Mouse (Mus musculus) hindbrain, embryonic 10.5 days (tissue): ENCODE measurements around the gene Nus1. TPM values are rescaled to one million over a fixed set of nuclear protein-coding genes. Genes with fewer than 3 reads are reported as not detected.

Source experiments
- DNase-seq: peaks from one replicate; pipeline ENCODE4 v3.0.0-alpha.2; 2017; ENCODE audit warnings: low spot score
- H3K27ac ChIP-seq: fragments of 300-500 bp; sonication (generic); 2 replicates; pipeline ENCODE4 v1.5.1; 2016; ENCODE audit warnings: mild to moderate bottlenecking, moderate library complexity
- H3K27me3 ChIP-seq: fragments of 300-500 bp; sonication (generic); 2 replicates; pipeline ENCODE4 v1.6.1; 2016; ENCODE audit warnings: mild to moderate bottlenecking; ENCODE audit not compliant: poor library complexity, insufficient read depth, severe bottlenecking
- H3K36me3 ChIP-seq: fragments of 300-500 bp; sonication (generic); 2 replicates; pipeline ENCODE4 v1.6.1; 2016; ENCODE audit warnings: mild to moderate bottlenecking, moderate library complexity
- H3K4me1 ChIP-seq: fragments of 300-500 bp; sonication (generic); replicated peaks from 2 replicates; pipeline ENCODE4 v1.6.1; 2016; ENCODE audit warnings: mild to moderate bottlenecking
- H3K4me3 ChIP-seq: fragments of 300-500 bp; sonication (generic); 2 replicates; pipeline ENCODE4 v1.5.1; 2016; ENCODE audit warnings: mild to moderate bottlenecking, moderate library complexity
- H3K9me3 ChIP-seq: fragments of 300-500 bp; sonication (generic); 2 replicates; pipeline ENCODE4 v1.6.1; 2016; ENCODE audit warnings: mild to moderate bottlenecking, moderate library complexity
- WGBS: fragments of 180-500 bp; shearing (Covaris S2); methylation state at CpG from one replicate; pipeline ENCODE4 v1.1.7; 2016; 5-methylcytosine and 5-hydroxymethylcytosine counted together
- polyA plus RNA-seq: library from polyadenylated mRNA; unstranded; fragments of >200 nt; fragmentation: Nextera tagmentation; extraction: Ambion mirVana; gene quantifications from 2 replicates; pipeline ENCODE4 v1.2.1, GENCODE M21; 2016

Nus1 gene
- polyA plus RNA-seq, 1 experiment from 2014 or later = 11.0 TPM

GRCm38 (mm10) chr10:52420526-52420925 is 3.2 kb downstream of the Nus1 start:
- Histone ChIP-seq H3K4me3 (no peak overlapping the region), H3K36me3 (peaks cover 7% of the 10 kb centered on the region; the same call in 1 of the 2 replicates), H3K9me3 (no peaks in the 10 kb centered on the region), H3K27ac (no peak overlapping the region), H3K4me1 (peaks cover 17% of the 10 kb centered on the region), H3K27me3 (no peaks in the 10 kb centered on the region)
- DNase-seq = no peak
- 91% methylated on average over 1 of the region's 1 CpGs for WGBS

DNA sequence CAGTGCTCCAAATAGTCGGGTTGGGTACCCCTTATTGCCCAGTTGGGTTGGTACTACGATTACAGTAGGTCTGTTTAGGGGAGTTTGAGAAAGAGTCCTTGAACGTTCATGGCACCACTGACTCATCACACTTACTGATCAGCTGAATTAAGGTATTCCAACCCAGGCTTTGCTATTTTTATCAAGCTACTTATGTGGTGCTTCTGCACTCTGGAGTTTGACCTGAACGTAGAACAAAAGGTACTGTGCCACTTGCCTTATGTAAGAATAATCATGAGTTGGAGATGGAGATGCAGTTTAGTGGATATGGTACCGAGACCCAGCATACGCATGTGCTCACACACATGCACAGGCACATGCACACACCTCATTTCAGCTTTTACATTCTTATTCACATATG is 4.4 kb downstream of the Nus1 start:
- DNase-seq = no peak
- H3K27ac ChIP-seq = no peak overlapping the region
- H3K4me3 ChIP-seq = no peak overlapping the region
- H3K36me3 ChIP-seq = peaks cover 7% of the 10 kb centered on the region; the same call in 1 of the 2 replicates
- H3K4me1 ChIP-seq = peaks cover 16% of the 10 kb centered on the region
- no peaks in the 10 kb centered on the region for H3K9me3 ChIP-seq
- no peaks in the 10 kb centered on the region for H3K27me3 ChIP-seq
- 94% methylated on average over 6 of the region's 6 CpGs for WGBS

- 86% methylated on average over 2 of the region's 2 CpGs for WGBS
- no peak for DNase-seq
Observed at GRCm38 (mm10) chr10:52423097-52423496, 5.8 kb downstream of the Nus1 start.

GRCm38 (mm10) chr10:52426314-52426980 is 9.1 kb downstream of the Nus1 start:
- H3K36me3 ChIP-seq = peaks cover 22% of the 10 kb centered on the region
- H3K27me3 ChIP-seq = no peaks in the 10 kb centered on the region
- DNase-seq = no peak
- no peak overlapping the region for H3K27ac ChIP-seq
- 91% methylated on average over 7 of the region's 7 CpGs for WGBS
- no peaks in the 10 kb centered on the region for H3K9me3 ChIP-seq
- no peak overlapping the region for H3K4me3 ChIP-seq
- peaks cover 5% of the 10 kb centered on the region; the same call in 1 of the 2 replicates for H3K4me1 ChIP-seq

More at GRCm38 (mm10) chr10:52423097-52423496, 5.8 kb downstream of the Nus1 start:
- peaks cover 7% of the 10 kb centered on the region; the same call in 1 of the 2 replicates for H3K36me3 ChIP-seq
- H3K9me3 ChIP-seq = no peaks in the 10 kb centered on the region
- no peaks in the 10 kb centered on the region for H3K27me3 ChIP-seq
- no peak overlapping the region for H3K27ac ChIP-seq
- H3K4me3 ChIP-seq = no peak overlapping the region
- H3K4me1 ChIP-seq = peaks cover 18% of the 10 kb centered on the region

DNA sequence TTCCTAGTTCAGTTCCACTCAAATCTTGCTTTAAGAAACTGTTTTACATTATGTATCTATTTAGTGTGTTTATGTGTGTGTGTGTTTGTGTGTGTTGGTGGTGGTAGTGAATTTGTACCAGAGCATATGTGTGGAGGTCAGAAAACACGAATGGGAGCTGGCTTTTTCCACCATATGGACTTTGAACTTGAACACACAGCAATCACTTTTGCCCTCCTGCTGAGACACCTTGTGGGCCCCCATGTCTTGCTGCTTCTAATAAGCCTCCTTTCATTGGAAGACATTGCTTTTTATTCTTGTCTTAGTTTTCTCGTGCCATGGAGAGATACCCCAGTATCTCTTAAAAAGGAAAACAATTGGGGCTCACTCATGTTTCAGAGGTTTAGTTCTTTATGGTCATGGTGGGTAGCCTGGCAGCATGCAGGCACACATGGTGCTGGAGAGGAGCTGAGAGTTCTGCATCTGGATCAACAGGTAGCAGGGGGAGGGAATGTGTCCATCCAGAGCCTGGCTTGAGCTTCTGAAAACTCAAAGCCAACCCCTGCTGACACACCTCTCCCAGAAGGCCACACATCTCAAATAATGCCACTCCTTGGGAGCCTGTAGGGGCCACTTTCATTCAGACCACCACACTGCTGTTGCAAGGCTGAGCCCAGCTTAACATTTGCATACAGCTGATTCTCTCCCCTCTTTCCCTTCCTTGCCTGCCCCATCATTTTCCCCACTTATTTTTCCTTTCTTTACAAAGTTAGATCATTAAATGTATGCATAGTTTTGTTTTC is 10.5 kb downstream of the Nus1 start:
- Histone ChIP-seq H3K36me3 (peaks cover 35% of the 10 kb centered on the region), H3K27ac (no peak overlapping the region), H3K27me3 (no peaks in the 10 kb centered on the region), H3K9me3 (no peaks in the 10 kb centered on the region), H3K4me1 (peaks cover 5% of the 10 kb centered on the region; the same call in 1 of the 2 replicates), H3K4me3 (no peak overlapping the region)
- WGBS = 43% methylated on average over 2 of the region's 2 CpGs
- DNase-seq = no peak

DNA sequence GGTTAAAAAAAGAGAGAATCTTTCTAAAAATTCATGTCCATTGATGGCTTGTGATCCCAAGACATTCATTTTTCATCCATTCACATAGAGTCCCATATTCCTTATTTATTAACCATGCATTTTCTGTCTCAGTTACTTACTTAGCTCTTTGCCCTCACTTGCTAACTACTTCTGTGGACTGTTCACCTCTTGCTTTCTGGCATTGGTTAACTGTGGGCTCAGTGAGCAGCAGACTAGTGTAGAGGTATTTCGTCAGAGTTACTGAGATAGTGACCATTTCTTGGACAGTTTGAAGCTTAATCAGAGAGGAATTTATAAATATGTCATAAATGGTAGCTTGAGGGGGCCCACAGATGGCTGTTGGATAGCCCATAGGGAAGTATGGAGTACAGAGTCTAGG is 13.6 kb downstream of the Nus1 start:
- peaks cover 5% of the 10 kb centered on the region; the same call in 1 of the 2 replicates for H3K4me1 ChIP-seq
- H3K27me3 ChIP-seq = no peaks in the 10 kb centered on the region
- no peaks in the 10 kb centered on the region for H3K9me3 ChIP-seq
- WGBS = 95% methylated on average over 1 of the region's 1 CpGs
- H3K36me3 ChIP-seq = peaks cover 67% of the 10 kb centered on the region
- no peak overlapping the region for H3K27ac ChIP-seq
- no peak overlapping the region for H3K4me3 ChIP-seq
- no peak for DNase-seq

GRCm38 (mm10) chr10:52434836-52435235 is 17.5 kb downstream of the Nus1 start:
- Histone ChIP-seq H3K36me3 (peaks cover 90% of the 10 kb centered on the region), H3K4me1 (no peaks in the 10 kb centered on the region), H3K4me3 (no peak overlapping the region), H3K27me3 (no peaks in the 10 kb centered on the region), H3K9me3 (no peaks in the 10 kb centered on the region), H3K27ac (no peak overlapping the region)
- DNase-seq = no peak
- 97% methylated on average over 8 of the region's 8 CpGs for WGBS

DNA sequence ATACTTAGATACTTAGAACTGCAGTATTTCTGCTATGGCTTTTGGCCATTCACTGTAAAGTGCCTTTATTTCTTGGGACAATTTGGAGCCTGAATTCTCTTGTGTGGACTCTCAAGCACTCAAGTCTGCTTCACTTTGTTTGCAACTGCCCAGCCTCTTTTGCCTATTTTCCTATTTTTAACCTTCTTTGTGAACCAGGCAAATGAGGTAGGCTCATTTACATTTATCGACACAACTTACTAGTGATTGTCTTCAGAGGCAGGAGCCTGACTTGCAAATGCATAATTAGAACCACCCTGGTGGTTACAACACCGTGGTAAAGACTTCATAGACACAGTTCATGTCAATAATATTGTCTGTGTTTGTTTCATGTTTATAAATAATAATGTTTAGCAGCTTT is 43.3 kb downstream of the Nus1 start:
- Histone ChIP-seq H3K4me1 (no peaks in the 10 kb centered on the region), H3K27me3 (no peaks in the 10 kb centered on the region), H3K27ac (no peak overlapping the region), H3K9me3 (no peaks in the 10 kb centered on the region), H3K36me3 (no peaks in the 10 kb centered on the region), H3K4me3 (no peak overlapping the region)
- WGBS = 61% methylated on average over 2 of the region's 2 CpGs
- DNase-seq = no peak

- Histone ChIP-seq H3K4me3 (no peak overlapping the region), H3K4me1 (no peaks in the 10 kb centered on the region), H3K27me3 (no peaks in the 10 kb centered on the region), H3K36me3 (no peaks in the 10 kb centered on the region), H3K27ac (no peak overlapping the region), H3K9me3 (no peaks in the 10 kb centered on the region)
- no peak for DNase-seq
- WGBS = 71% methylated on average over 7 of the region's 7 CpGs
Observed at GRCm38 (mm10) chr10:52463941-52464739, 46.8 kb downstream of the Nus1 start.

GRCm38 (mm10) chr10:52471520-52471919 is 54.2 kb downstream of the Nus1 start:
- Histone ChIP-seq H3K36me3 (no peaks in the 10 kb centered on the region), H3K4me3 (no peak overlapping the region)

More at GRCm38 (mm10) chr10:52471520-52471919, 54.2 kb downstream of the Nus1 start:
- no peak for DNase-seq
- Histone ChIP-seq H3K27ac (no peak overlapping the region), H3K4me1 (no peaks in the 10 kb centered on the region), H3K27me3 (no peaks in the 10 kb centered on the region), H3K9me3 (peaks cover 5% of the 10 kb centered on the region; the same call in 1 of the 2 replicates)
- 87% methylated on average over 4 of the region's 4 CpGs for WGBS
